Mouse (Mus musculus): Measurements from ENCODE around the gene Plin4. TPM values are rescaled to one million over a fixed set of nuclear protein-coding genes. Genes with fewer than 3 reads are reported as not detected.

The Plin4 gene
- total RNA-seq, 1 experiment from 2014 or later, result 76.3 TPM

DNA sequence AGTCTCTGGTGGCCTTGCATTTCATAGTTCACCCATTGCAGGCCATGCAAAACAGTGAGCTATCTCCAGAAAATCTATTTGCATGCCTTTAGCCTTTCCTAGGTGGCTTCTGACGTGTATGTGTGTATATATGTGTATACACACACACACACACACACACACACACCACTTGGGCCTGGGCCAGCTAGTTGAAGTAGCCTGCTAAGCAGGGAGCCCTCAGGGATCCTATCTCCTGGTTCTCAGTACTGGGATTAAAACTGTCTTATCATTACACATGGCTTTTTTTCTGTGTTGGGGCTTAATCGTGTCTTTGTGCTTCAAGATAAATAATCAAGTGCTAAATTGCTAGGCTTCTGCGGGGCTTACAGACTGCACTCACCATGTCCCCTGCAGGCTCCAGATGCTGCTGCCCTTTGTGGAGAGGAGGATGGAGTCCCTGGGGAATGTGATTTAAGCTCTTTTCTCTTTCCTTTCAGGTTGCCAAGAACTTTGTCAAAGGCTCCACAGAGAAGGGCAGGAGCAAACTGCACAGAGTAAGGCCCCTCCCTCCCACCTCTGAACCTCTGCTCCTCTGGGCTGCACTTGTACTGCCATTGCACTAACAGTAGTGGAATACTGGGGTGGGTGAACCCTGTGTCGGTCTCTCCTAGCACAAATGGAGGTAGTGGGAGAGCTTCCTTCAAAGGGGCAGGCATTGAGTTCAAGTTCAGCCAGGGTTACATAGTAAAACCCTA, 53.5 kb downstream of the Plin4 start:
- DNase-seq, result no peak

GRCm38 (mm10) chr17:56054938-56055337, 54.7 kb downstream of the Plin4 start:
- DNase-seq, result no peak

DNA sequence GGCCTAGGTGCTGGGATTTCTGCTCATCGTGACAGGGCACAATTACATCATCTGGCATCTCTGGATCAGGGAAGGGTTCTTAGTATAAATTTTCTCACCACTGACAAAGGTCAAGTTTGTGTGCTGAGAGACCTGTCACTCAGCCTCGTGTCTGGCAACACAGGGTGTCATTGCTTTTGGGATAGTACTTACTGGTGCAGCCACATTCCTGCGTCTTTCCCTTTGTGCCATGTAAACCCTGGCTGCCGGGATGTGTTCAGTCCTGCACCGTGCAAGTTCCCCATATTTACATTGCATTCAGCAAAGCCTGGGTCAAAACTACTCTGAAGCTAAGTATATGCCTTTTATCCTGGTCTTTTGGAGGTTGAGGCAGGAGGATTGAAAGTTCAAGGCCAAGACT, 58.2 kb downstream of the Plin4 start:
- DNase-seq, result no peak

Other genes starting within 250 kb of the Plin4 start
- 8.8 TPM in 2 replicates for gene Zfp119a, start 230.9 kb downstream of the Plin4 start, total RNA-seq (2021)
- 5.7 and 5.9 TPM in 2 replicates for gene Zfp959, start 217.7 kb downstream of the Plin4 start, total RNA-seq (2021)
- 3.3 and 4.6 TPM in 2 replicates for gene Zfp119b, start 160.3 kb downstream of the Plin4 start, total RNA-seq (2021)
- 0.27 and 0.81 TPM in 2 replicates for gene Ebi3, start 157.2 kb downstream of the Plin4 start, total RNA-seq (2021)
- gene Yju2, start 150.7 kb downstream of the Plin4 start, total RNA-seq (2021), result 21.2 and 27.5 TPM in 2 replicates
- 1.4 and 2.2 TPM in 2 replicates for gene Shd, start 139.3 kb downstream of the Plin4 start, total RNA-seq (2021)
- 1.5 and 2.2 TPM in 2 replicates for gene Fsd1, start 123.3 kb downstream of the Plin4 start, total RNA-seq (2021)
- gene Stap2, start 104.2 kb downstream of the Plin4 start, total RNA-seq (2021), result 7.7 and 8.3 TPM in 2 replicates
- 119 and 129 TPM in 2 replicates for gene Mpnd, start 104.1 kb downstream of the Plin4 start, total RNA-seq (2021)
- 51.5 and 57.1 TPM in 2 replicates for gene Sh3gl1, start 73.2 kb downstream of the Plin4 start, total RNA-seq (2021)
- gene Chaf1a, start 69.4 kb downstream of the Plin4 start, total RNA-seq (2021), result 8.2 and 9.8 TPM in 2 replicates
- gene Ubxn6, start 34.8 kb downstream of the Plin4 start, total RNA-seq (2021), result 81.2 and 96.8 TPM in 2 replicates
- gene Hdgfl2, start 30.2 kb downstream of the Plin4 start, total RNA-seq (2021), result 72.5 and 83.1 TPM in 2 replicates
- 55.3 and 57.4 TPM in 2 replicates for gene Plin5, start 7.8 kb upstream of the Plin4 start, total RNA-seq (2021)
- 15.1 TPM in 2 replicates for gene Lrg1, start 12.2 kb upstream of the Plin4 start, total RNA-seq (2021)
- gene Sema6b, start 30.5 kb upstream of the Plin4 start, total RNA-seq (2021), result 6.9 and 10.4 TPM in 2 replicates
- gene Tnfaip8l1, start 52.7 kb upstream of the Plin4 start, total RNA-seq (2021), result 6.2 and 7.7 TPM in 2 replicates
- 60.4 TPM in 2 replicates for gene Mydgf, start 74.1 kb upstream of the Plin4 start, total RNA-seq (2021)
- 40.4 and 41.3 TPM in 2 replicates for gene Dpp9, start 109.1 kb upstream of the Plin4 start, total RNA-seq (2021)
- 30.0 and 32.0 TPM in 2 replicates for gene Fem1a, start 147.0 kb upstream of the Plin4 start, total RNA-seq (2021)
- 25.1 and 28.8 TPM in 2 replicates for gene Ticam1, start 167.0 kb upstream of the Plin4 start, total RNA-seq (2021)
- 59.7 and 102 TPM in 2 replicates for gene Plin3, start 183.1 kb upstream of the Plin4 start, total RNA-seq (2021)
- gene Arrdc5, start 190.5 kb upstream of the Plin4 start, total RNA-seq (2021), result not detected in 2 replicates
- gene Uhrf1, start 193.5 kb upstream of the Plin4 start, total RNA-seq (2021), result 14.1 and 14.8 TPM in 2 replicates
- gene Kdm4b, start 216.3 kb upstream of the Plin4 start, total RNA-seq (2021), result 38.1 and 52.4 TPM in 2 replicates